ENCODE assay signal across 11 mouse cellular contexts in the genomic region with DNA sequence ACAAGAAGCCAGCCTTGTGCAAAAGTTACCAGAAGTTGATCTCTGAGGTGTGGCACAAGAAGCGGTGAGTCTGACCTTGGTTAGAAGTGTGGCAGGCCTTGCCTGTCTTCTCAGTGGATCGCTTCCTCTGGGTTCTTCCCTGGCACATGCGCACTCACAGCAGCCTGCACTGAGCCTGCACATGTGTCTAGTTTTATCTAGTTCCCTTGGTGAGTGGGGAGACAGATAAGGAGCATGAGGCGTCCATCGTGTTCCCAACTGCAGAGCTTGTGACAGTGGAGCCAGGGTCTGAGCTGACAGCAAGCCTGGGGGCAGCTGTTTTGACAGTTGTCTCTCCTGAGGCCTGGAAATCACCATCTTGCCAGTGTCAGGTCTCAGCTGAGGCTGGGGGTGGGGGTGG. TPM values are rescaled to one million over a fixed set of nuclear protein-coding genes. Genes with fewer than 3 reads are reported as not detected.
A peak's percentile ranks its signal among the peaks of the same experiment; 100 is the strongest.
DNase-seq lines count a peak whose midpoint lies in the region; ATAC-seq and TF ChIP-seq lines count a peak whose summit lies in the region.
"Had no signal": no experiment of that assay in that cellular context is flagged by ENCODE, and none has a peak within 500 bp of the region (broad histone marks: within the 10 kb centered on the region; RNA-seq: fewer than 3 reads in every experiment).

No protein-coding gene starts in this region.

- H3K27me3 ChIP-seq in limb, embryonic 13.5 days = no peaks in the 10 kb centered on the region
- no peaks in the 10 kb centered on the region for H3K27me3 ChIP-seq in limb, embryonic 10.5 days (ENCODE audit: low read depth, poor library complexity, severe bottlenecking)
- H3K27me3 ChIP-seq in heart, embryonic 16.5 days (ENCODE audit: control insufficient read depth, insufficient read depth, low read length) = no peaks in the 10 kb centered on the region
- H3K27me3 ChIP-seq in myocyte (ENCODE audit: control insufficient read depth, insufficient read depth, insufficient read length) = no peaks in the 10 kb centered on the region

- no peaks in the 10 kb centered on the region for H3K9me3 ChIP-seq in limb, embryonic 13.5 days
- H3K9me3 ChIP-seq in limb, embryonic 10.5 days (replicated peaks) = no peaks in the 10 kb centered on the region
- no peaks in the 10 kb centered on the region for H3K9me3 ChIP-seq in heart, embryonic 16.5 days (replicated peaks; ENCODE audit: control insufficient read depth, low read length)

- no peak overlapping the region for H3K27ac ChIP-seq in limb, embryonic 13.5 days
- no peak overlapping the region for H3K27ac ChIP-seq in limb, embryonic 10.5 days
- peak overlapping the region; percentile 91 for H3K27ac ChIP-seq in heart, embryonic 16.5 days (ENCODE audit: low read length)

- peaks cover 71% of the 10 kb centered on the region for H3K36me3 ChIP-seq in limb, embryonic 13.5 days
- peaks cover 12% of the 10 kb centered on the region for H3K36me3 ChIP-seq in limb, embryonic 10.5 days
- H3K36me3 ChIP-seq in heart, embryonic 16.5 days (ENCODE audit: control insufficient read depth, insufficient read depth) = peaks cover 31% of the 10 kb centered on the region
- peaks cover 11% of the 10 kb centered on the region for H3K36me3 ChIP-seq in myocyte (ENCODE audit: control insufficient read depth, insufficient read depth)

- no peak overlapping the region for H3K4me2 ChIP-seq in limb, embryonic 13.5 days (replicated peaks)
- peak overlapping the region; percentile 39 for H3K4me2 ChIP-seq in heart, embryonic 16.5 days (ENCODE audit: low read depth, low read length)
- H3K4me2 ChIP-seq in myocyte (ENCODE audit: low read depth) = no peak overlapping the region

- peaks cover 7% of the 10 kb centered on the region; the same call in 1 of the 2 replicates for H3K4me1 ChIP-seq in limb, embryonic 13.5 days
- no peaks in the 10 kb centered on the region for H3K4me1 ChIP-seq in limb, embryonic 10.5 days
- H3K4me1 ChIP-seq in heart, embryonic 16.5 days (ENCODE audit: control insufficient read depth, insufficient read depth, low read length) = peaks cover 24% of the 10 kb centered on the region

- 85% methylated on average over 5 of the region's 5 CpGs for WGBS in limb, embryonic 13.5 days
- WGBS in limb, embryonic 10.5 days = 92% methylated on average over 5 of the region's 5 CpGs
- WGBS in heart, embryonic 16.5 days = 21% methylated on average over 5 of the region's 5 CpGs

- H3ac ChIP-seq in myocyte (ENCODE audit: control insufficient read depth, insufficient read length) = no peak overlapping the region

- no peak for TF ChIP-seq POLR2A in myocyte (IDR thresholded peaks at IDR 0.05; ENCODE audit: insufficient read length, low read depth)

- no peaks in the 10 kb centered on the region for H3K79me2 ChIP-seq in myocyte (ENCODE audit: control insufficient read depth, insufficient read depth)

- no peak overlapping the region for H3K4me3 ChIP-seq in limb, embryonic 13.5 days
- no peak overlapping the region for H3K4me3 ChIP-seq in limb, embryonic 10.5 days
- H3K4me3 ChIP-seq in heart, embryonic 16.5 days (ENCODE audit: low read length) = no peak overlapping the region
- no peak overlapping the region for H3K4me3 ChIP-seq in myocyte

- no peak overlapping the region for H3K9ac ChIP-seq in limb, embryonic 13.5 days
- H3K9ac ChIP-seq in heart, embryonic 16.5 days (ENCODE audit: low read length) = peak overlapping the region; percentile 44

- intact Hi-C loops in left cerebral cortex, postnatal 25 days (cut with DNase I) = no loop called here

- peak; percentile 54; the same call in 1 of the 2 replicates for ATAC-seq in limb, embryonic 13.5 days (ENCODE audit: low FRiP score, low read depth)
- peak; percentile 88 for ATAC-seq in heart, embryonic 16.5 days (replicated peaks; ENCODE audit: extremely low read depth, insufficient read depth, low FRiP score)
- ATAC-seq: hindbrain, embryonic 16.5 days had no signal

- no peak for DNase-seq in limb, embryonic 10.5 days (ENCODE audit: low spot score)
- DNase-seq in c-Kit-positive CD71-negative TER-119-negative erythroid progenitor cells, embryonic 14.5 days (ENCODE audit: low read depth) = peak; percentile 38
- DNase-seq in left cerebral cortex, postnatal 25 days (ENCODE audit: low spot score in 2 of 2) = no peak
- DNase-seq in frontal cortex, postnatal 10 days (ENCODE audit: low spot score in 2 of 2) = no peak
- DNase-seq in layer of hippocampus, adult 9-10 months (ENCODE audit: low spot score) = no peak
- DNase-seq: adrenal gland, postnatal 25 days; left cerebral cortex, postnatal 4 days had no signal

TF ChIP-seq in myocyte, 11 proteins besides CTCF, POLR2A, EP300 and RAD21:
- no peak for TF ChIP-seq MAX (IDR thresholded peaks at IDR 0.05; ENCODE audit: low read depth)
- peak; percentile 36 for TF ChIP-seq TCF12 (IDR thresholded peaks at IDR 0.05; ENCODE audit: insufficient read depth, poor library complexity, severe bottlenecking)
- TF ChIP-seq MYOG (IDR thresholded peaks at IDR 0.05; ENCODE audit: control insufficient read depth in 1 of 3, insufficient read depth in 1 of 3, insufficient read length in 2 of 3, low read depth in 2 of 3) = peak; percentile 6 to 93 (median 83)
- no peak for TF ChIP-seq TCF3 (IDR thresholded peaks at IDR 0.05; ENCODE audit: insufficient read length, low read depth)
- no peak for TF ChIP-seq POLR2AphosphoS2 (IDR thresholded peaks at IDR 0.05; ENCODE audit: insufficient read length, low read depth)
- TF ChIP-seq MYOD1 (IDR thresholded peaks at IDR 0.05; ENCODE audit: control insufficient read depth in 1 of 3, insufficient read length in 2 of 3, low read depth in 2 of 3) = peak in 2 of 3 experiments; percentile 64 to 66
- TF ChIP-seq CEBPB (IDR thresholded peaks at IDR 0.05; ENCODE audit: insufficient read depth, poor library complexity, severe bottlenecking) = no peak
- no peak for TF ChIP-seq USF1 (IDR thresholded peaks at IDR 0.05; ENCODE audit: low read depth)
- no peak for TF ChIP-seq REST (IDR thresholded peaks at IDR 0.05; ENCODE audit: insufficient read depth, insufficient read length)
- TF ChIP-seq E2F4 (IDR thresholded peaks at IDR 0.05; ENCODE audit: insufficient read depth) = no peak
- no peak for TF ChIP-seq SRF (IDR thresholded peaks at IDR 0.05; ENCODE audit: control insufficient read depth, insufficient read length, low read depth)

RNA-seq across cellular contexts. Expression of a gene that starts 24.4 kb away (rescaled TPM):
- polyA plus RNA-seq in limb, embryonic 13.5 days (2015; fragmentation: Nextera tagmentation; extraction: Ambion mirVana) = 21.6 and 22.9 TPM in 2 replicates
- 10.9 and 18.1 TPM in 2 replicates for polyA plus RNA-seq in limb, embryonic 10.5 days (2016; fragmentation: Nextera tagmentation; extraction: Ambion mirVana)
- 41.7 and 49.3 TPM in 2 replicates for polyA plus RNA-seq in heart, embryonic 16.5 days (2015; fragmentation: Nextera tagmentation; extraction: Ambion mirVana)
- 38.5 TPM for polyA plus RNA-seq in myocyte (2012; fragmentation: generic; extraction: Trizol)
- 10 to 100 TPM; 66.2 to 72.1 TPM for total RNA-seq in left cerebral cortex, postnatal 25 days (2021)

RNA-seq across cellular contexts. Expression of a gene that starts 24.4 kb away (rescaled TPM):
- 59.7 and 59.9 TPM in 2 replicates for polyA plus RNA-seq in limb, embryonic 13.5 days (2015; fragmentation: Nextera tagmentation; extraction: Ambion mirVana)
- 47.1 and 50.5 TPM in 2 replicates for polyA plus RNA-seq in limb, embryonic 10.5 days (2016; fragmentation: Nextera tagmentation; extraction: Ambion mirVana)
- 38.1 and 42.5 TPM in 2 replicates for polyA plus RNA-seq in heart, embryonic 16.5 days (2015; fragmentation: Nextera tagmentation; extraction: Ambion mirVana)
- polyA plus RNA-seq in myocyte (2012; fragmentation: generic; extraction: Trizol) = 27.9 TPM
- total RNA-seq in left cerebral cortex, postnatal 25 days (2021) = 10 to 100 TPM; 60.8 to 63.3 TPM

RNA-seq across cellular contexts. Expression of a gene that starts 38.7 kb away (rescaled TPM):
- 82.7 and 91.4 TPM in 2 replicates for polyA plus RNA-seq in limb, embryonic 13.5 days (2015; fragmentation: Nextera tagmentation; extraction: Ambion mirVana)
- 76.7 and 77.7 TPM in 2 replicates for polyA plus RNA-seq in limb, embryonic 10.5 days (2016; fragmentation: Nextera tagmentation; extraction: Ambion mirVana)
- polyA plus RNA-seq in heart, embryonic 16.5 days (2015; fragmentation: Nextera tagmentation; extraction: Ambion mirVana) = 50.9 and 53.0 TPM in 2 replicates
- 42.7 TPM for polyA plus RNA-seq in myocyte (2012; fragmentation: generic; extraction: Trizol)
- 10 to 100 TPM; 36.1 to 39.2 TPM for total RNA-seq in left cerebral cortex, postnatal 25 days (2021)

RNA-seq across cellular contexts. Expression of a gene that starts 53.7 kb away (rescaled TPM):
- 33.0 and 33.5 TPM in 2 replicates for polyA plus RNA-seq in limb, embryonic 13.5 days (2015; fragmentation: Nextera tagmentation; extraction: Ambion mirVana)
- polyA plus RNA-seq in limb, embryonic 10.5 days (2016; fragmentation: Nextera tagmentation; extraction: Ambion mirVana) = 26.7 and 27.6 TPM in 2 replicates
- 22.8 and 26.3 TPM in 2 replicates for polyA plus RNA-seq in heart, embryonic 16.5 days (2015; fragmentation: Nextera tagmentation; extraction: Ambion mirVana)
- 27.1 TPM for polyA plus RNA-seq in myocyte (2012; fragmentation: generic; extraction: Trizol)
- total RNA-seq in left cerebral cortex, postnatal 25 days (2021) = 10 to 100 TPM; 31.7 to 32.8 TPM
